Mouse (Mus musculus): ENCODE results near the gene Rps6ka5. TPM values are rescaled to one million over a fixed set of nuclear protein-coding genes. Genes with fewer than 3 reads are reported as not detected.

Rps6ka5 gene
- polyA plus RNA-seq, 1 experiment = 2.1 TPM

GRCm38 (mm10) chr12:100586601-100587000 is 140.2 kb downstream of the Rps6ka5 start:
- 84% methylated on average over 2 of the region's 2 CpGs for WGBS
- DNase-seq (ENCODE audit: low read depth in 1 of 2, low spot score in 2 of 2) = no peak
- Histone ChIP-seq H3K27ac (ENCODE audit: insufficient read depth, low read length) (no peak overlapping the region), H3K4me1 (ENCODE audit: control insufficient read depth, insufficient read depth, insufficient read length) (no peaks in the 10 kb centered on the region), H3K4me3 (ENCODE audit: extremely low read depth, insufficient read depth, insufficient read length) (no peak overlapping the region), H3K27me3 (ENCODE audit: control insufficient read depth, insufficient read depth, low read length) (no peaks in the 10 kb centered on the region), H3K36me3 (ENCODE audit: control insufficient read depth, insufficient read depth, low read length) (no peaks in the 10 kb centered on the region)
- no peak for TF ChIP-seq CTCF (IDR thresholded peaks at IDR 0.05; ENCODE audit: extremely low read depth, insufficient read depth, insufficient read length, insufficient replicate concordance)
- TF ChIP-seq POLR2A (IDR thresholded peaks at IDR 0.05; ENCODE audit: low read depth, low read length) = no peak

- H3K27ac ChIP-seq (ENCODE audit: insufficient read depth, low read length) = no peak overlapping the region
- H3K4me1 ChIP-seq (ENCODE audit: control insufficient read depth, insufficient read depth, insufficient read length) = no peaks in the 10 kb centered on the region
- H3K27me3 ChIP-seq (ENCODE audit: control insufficient read depth, insufficient read depth, low read length) = no peaks in the 10 kb centered on the region
- TF ChIP-seq POLR2A (IDR thresholded peaks at IDR 0.05; ENCODE audit: low read depth, low read length) (no peak), CTCF (IDR thresholded peaks at IDR 0.05; ENCODE audit: extremely low read depth, insufficient read depth, insufficient read length, insufficient replicate concordance) (no peak)
- WGBS = 85% methylated on average over 2 of the region's 2 CpGs
- no peak for DNase-seq (ENCODE audit: low read depth in 1 of 2, low spot score in 2 of 2)
- peaks cover 7% of the 10 kb centered on the region for H3K36me3 ChIP-seq (ENCODE audit: control insufficient read depth, insufficient read depth, low read length)
- H3K4me3 ChIP-seq (ENCODE audit: extremely low read depth, insufficient read depth, insufficient read length) = no peak overlapping the region
Measured at GRCm38 (mm10) chr12:100579221-100579620, 147.6 kb downstream of the Rps6ka5 start.

- Histone ChIP-seq H3K4me1 (ENCODE audit: control insufficient read depth, insufficient read depth, insufficient read length) (no peaks in the 10 kb centered on the region), H3K27me3 (ENCODE audit: control insufficient read depth, insufficient read depth, low read length) (no peaks in the 10 kb centered on the region), H3K27ac (ENCODE audit: insufficient read depth, low read length) (no peak overlapping the region), H3K36me3 (ENCODE audit: control insufficient read depth, insufficient read depth, low read length) (peaks cover 10% of the 10 kb centered on the region), H3K4me3 (ENCODE audit: extremely low read depth, insufficient read depth, insufficient read length) (no peak overlapping the region)
- DNase-seq (ENCODE audit: low read depth in 1 of 2, low spot score in 2 of 2) = peak; percentile 12 to 15
- no peak for TF ChIP-seq CTCF (IDR thresholded peaks at IDR 0.05; ENCODE audit: extremely low read depth, insufficient read depth, insufficient read length, insufficient replicate concordance)
- TF ChIP-seq POLR2A (IDR thresholded peaks at IDR 0.05; ENCODE audit: low read depth, low read length) = no peak
- 59% methylated on average over 2 of the region's 2 CpGs for WGBS
Measured at GRCm38 (mm10) chr12:100578291-100578690, 148.5 kb downstream of the Rps6ka5 start.

GRCm38 (mm10) chr12:100575739-100576138 is 151.0 kb downstream of the Rps6ka5 start:
- no peak for TF ChIP-seq POLR2A (IDR thresholded peaks at IDR 0.05; ENCODE audit: low read depth, low read length)
- TF ChIP-seq CTCF (IDR thresholded peaks at IDR 0.05; ENCODE audit: extremely low read depth, insufficient read depth, insufficient read length, insufficient replicate concordance) = no peak
- DNase-seq (ENCODE audit: low read depth in 1 of 2, low spot score in 2 of 2) = no peak
- 89% methylated on average over 3 of the region's 3 CpGs for WGBS
- H3K27me3 ChIP-seq (ENCODE audit: control insufficient read depth, insufficient read depth, low read length) = no peaks in the 10 kb centered on the region
- H3K27ac ChIP-seq (ENCODE audit: insufficient read depth, low read length) = no peak overlapping the region
- H3K4me3 ChIP-seq (ENCODE audit: extremely low read depth, insufficient read depth, insufficient read length) = no peak overlapping the region
- peaks cover 13% of the 10 kb centered on the region for H3K36me3 ChIP-seq (ENCODE audit: control insufficient read depth, insufficient read depth, low read length)
- H3K4me1 ChIP-seq (ENCODE audit: control insufficient read depth, insufficient read depth, insufficient read length) = no peaks in the 10 kb centered on the region

- Histone ChIP-seq H3K27me3 (ENCODE audit: control insufficient read depth, insufficient read depth, low read length) (no peaks in the 10 kb centered on the region), H3K36me3 (ENCODE audit: control insufficient read depth, insufficient read depth, low read length) (peaks cover 17% of the 10 kb centered on the region), H3K4me3 (ENCODE audit: extremely low read depth, insufficient read depth, insufficient read length) (no peak overlapping the region), H3K4me1 (ENCODE audit: control insufficient read depth, insufficient read depth, insufficient read length) (no peaks in the 10 kb centered on the region), H3K27ac (ENCODE audit: insufficient read depth, low read length) (no peak overlapping the region)
- 84% methylated on average over 12 of the region's 12 CpGs for WGBS
- DNase-seq (ENCODE audit: low read depth in 1 of 2, low spot score in 2 of 2) = no peak
- TF ChIP-seq CTCF (IDR thresholded peaks at IDR 0.05; ENCODE audit: extremely low read depth, insufficient read depth, insufficient read length, insufficient replicate concordance) = no peak
- no peak for TF ChIP-seq POLR2A (IDR thresholded peaks at IDR 0.05; ENCODE audit: low read depth, low read length)
Measured at GRCm38 (mm10) chr12:100570522-100571072, 156.2 kb downstream of the Rps6ka5 start.

DNA sequence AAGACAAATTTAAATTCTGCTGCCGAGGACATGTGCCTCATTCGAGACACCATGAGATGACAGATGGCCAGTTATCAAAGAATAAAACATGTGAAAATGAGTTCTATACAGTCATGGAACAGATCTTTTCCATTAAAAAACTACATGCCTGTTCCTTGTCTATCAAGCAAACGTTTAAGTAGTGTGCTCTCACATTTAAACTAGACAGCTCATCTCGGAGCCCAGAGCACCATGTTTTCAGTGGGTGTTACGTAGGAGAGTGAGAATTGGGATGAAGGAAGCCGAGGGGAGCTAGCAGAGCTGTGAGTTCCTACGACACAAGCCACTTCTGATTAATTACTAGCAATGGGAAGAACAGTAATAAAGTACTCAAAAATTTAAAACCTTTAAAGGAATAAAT is 158.0 kb downstream of the Rps6ka5 start:
- H3K36me3 ChIP-seq (ENCODE audit: control insufficient read depth, insufficient read depth, low read length) = peaks cover 12% of the 10 kb centered on the region
- H3K4me3 ChIP-seq (ENCODE audit: extremely low read depth, insufficient read depth, insufficient read length) = no peak overlapping the region
- H3K4me1 ChIP-seq (ENCODE audit: control insufficient read depth, insufficient read depth, insufficient read length) = no peaks in the 10 kb centered on the region
- DNase-seq (ENCODE audit: low read depth in 1 of 2, low spot score in 2 of 2) = no peak
- no peak for TF ChIP-seq POLR2A (IDR thresholded peaks at IDR 0.05; ENCODE audit: low read depth, low read length)
- TF ChIP-seq CTCF (IDR thresholded peaks at IDR 0.05; ENCODE audit: extremely low read depth, insufficient read depth, insufficient read length, insufficient replicate concordance) = no peak
- H3K27me3 ChIP-seq (ENCODE audit: control insufficient read depth, insufficient read depth, low read length) = no peaks in the 10 kb centered on the region
- WGBS = 91% methylated on average over 7 of the region's 7 CpGs
- no peak overlapping the region for H3K27ac ChIP-seq (ENCODE audit: insufficient read depth, low read length)

DNA sequence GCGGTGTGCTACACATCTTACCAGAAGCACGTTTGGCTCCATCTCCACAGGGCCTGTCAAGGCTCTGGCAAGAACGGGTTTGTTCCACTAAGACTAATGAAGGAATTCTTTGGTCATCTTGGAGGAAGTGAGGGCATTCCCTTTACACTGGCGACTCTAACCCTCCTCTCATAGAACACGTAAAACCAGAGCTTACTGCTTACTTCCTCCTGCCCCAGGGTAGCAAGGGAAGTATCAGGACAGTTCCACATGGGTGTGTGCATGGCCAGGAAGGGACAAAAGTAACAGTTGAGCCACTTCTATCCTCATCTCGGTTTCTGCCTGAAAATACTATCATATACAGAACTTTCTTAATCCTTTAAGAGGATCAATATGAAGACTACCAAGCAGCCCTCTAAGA is 158.7 kb downstream of the Rps6ka5 start:
- Histone ChIP-seq H3K4me1 (ENCODE audit: control insufficient read depth, insufficient read depth, insufficient read length) (no peaks in the 10 kb centered on the region), H3K4me3 (ENCODE audit: extremely low read depth, insufficient read depth, insufficient read length) (no peak overlapping the region), H3K27me3 (ENCODE audit: control insufficient read depth, insufficient read depth, low read length) (no peaks in the 10 kb centered on the region), H3K36me3 (ENCODE audit: control insufficient read depth, insufficient read depth, low read length) (peaks cover 17% of the 10 kb centered on the region), H3K27ac (ENCODE audit: insufficient read depth, low read length) (no peak overlapping the region)
- WGBS = 85% methylated on average over 6 of the region's 6 CpGs
- no peak for DNase-seq (ENCODE audit: low read depth in 1 of 2, low spot score in 2 of 2)
- TF ChIP-seq CTCF (IDR thresholded peaks at IDR 0.05; ENCODE audit: extremely low read depth, insufficient read depth, insufficient read length, insufficient replicate concordance) (no peak), POLR2A (IDR thresholded peaks at IDR 0.05; ENCODE audit: low read depth, low read length) (no peak)
